Mouse (Mus musculus) Patski (cell line): ENCODE measurements at regions not wholly inside any gene's neighbourhood (a gene's known extent, or its start where the extent isn't known, plus 50 kb on each side); places are given as distances from the start of the nearest gene placed in this dataset.

Experiments
- ATAC-seq: fragments of 100-300 bp; one replicate; pipeline ENCODE4 v1.8.0; 2021
- CTCF ChIA-PET: fragments of 350-600 bp; sonication (Branson Sonifier 250); formaldehyde crosslinking; loops from one replicate; lab custom pipeline; 2022; ENCODE audit warnings: inconsistent platforms; lab: Charles Lee
- POLR2A ChIA-PET: fragments of 350-600 bp; sonication (Branson Sonifier 250); formaldehyde crosslinking; loops from one replicate; lab custom pipeline; 2022; ENCODE audit warnings: antibody characterized with exemption, inconsistent platforms; lab: Charles Lee
- DNase-seq: peaks from one replicate; pipeline ENCODE4 v3.0.0-alpha.2; 2011; ENCODE audit warnings: low read depth, low spot score
- H3K27me3 ChIP-seq: fragments of 371-371 bp; one replicate; pipeline ENCODE4 v1.5.1; 2021
- CTCF ChIP-seq: fragments of 100-300 bp; IDR thresholded peaks from one replicate; pipeline ENCODE4 v1.5.1; 2021
- in situ Hi-C: fragments of 300-500 bp; cut with MboI; formaldehyde crosslinking; loops from 3 replicates; pipeline ENCODE4 v1.11.1; 2018; ENCODE audit warnings: low pct_unique_long_range_greater_than_20kb, mixed read lengths

DNA sequence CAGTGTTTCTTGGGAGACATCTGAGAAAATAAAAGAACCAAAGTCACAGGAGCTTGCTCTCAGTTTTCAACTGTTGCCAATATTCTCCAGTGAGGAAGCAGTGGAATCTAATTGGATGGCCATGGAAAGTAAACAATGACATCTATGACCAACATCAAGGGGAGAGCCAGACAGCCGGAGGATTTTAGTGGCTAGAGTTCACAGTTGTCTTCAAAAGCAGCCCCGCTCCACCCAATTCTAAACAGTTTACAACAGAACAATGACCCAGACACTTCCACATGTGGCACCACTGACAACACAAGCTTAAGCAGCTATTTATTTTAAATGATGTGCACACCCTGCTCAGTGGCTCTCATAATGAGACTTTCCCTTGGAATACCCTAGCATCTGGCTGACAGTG, 317.5 kb upstream of the Isx start:
- in situ Hi-C loops, result no loop called here
- H3K27me3 ChIP-seq, result no peaks in the 10 kb centered on the region
- ATAC-seq (no peak), DNase-seq (no peak)
- TF ChIP-seq CTCF, result no peak
- ChIA-PET POLR2A (no interaction called here), CTCF (no interaction called here)

DNA sequence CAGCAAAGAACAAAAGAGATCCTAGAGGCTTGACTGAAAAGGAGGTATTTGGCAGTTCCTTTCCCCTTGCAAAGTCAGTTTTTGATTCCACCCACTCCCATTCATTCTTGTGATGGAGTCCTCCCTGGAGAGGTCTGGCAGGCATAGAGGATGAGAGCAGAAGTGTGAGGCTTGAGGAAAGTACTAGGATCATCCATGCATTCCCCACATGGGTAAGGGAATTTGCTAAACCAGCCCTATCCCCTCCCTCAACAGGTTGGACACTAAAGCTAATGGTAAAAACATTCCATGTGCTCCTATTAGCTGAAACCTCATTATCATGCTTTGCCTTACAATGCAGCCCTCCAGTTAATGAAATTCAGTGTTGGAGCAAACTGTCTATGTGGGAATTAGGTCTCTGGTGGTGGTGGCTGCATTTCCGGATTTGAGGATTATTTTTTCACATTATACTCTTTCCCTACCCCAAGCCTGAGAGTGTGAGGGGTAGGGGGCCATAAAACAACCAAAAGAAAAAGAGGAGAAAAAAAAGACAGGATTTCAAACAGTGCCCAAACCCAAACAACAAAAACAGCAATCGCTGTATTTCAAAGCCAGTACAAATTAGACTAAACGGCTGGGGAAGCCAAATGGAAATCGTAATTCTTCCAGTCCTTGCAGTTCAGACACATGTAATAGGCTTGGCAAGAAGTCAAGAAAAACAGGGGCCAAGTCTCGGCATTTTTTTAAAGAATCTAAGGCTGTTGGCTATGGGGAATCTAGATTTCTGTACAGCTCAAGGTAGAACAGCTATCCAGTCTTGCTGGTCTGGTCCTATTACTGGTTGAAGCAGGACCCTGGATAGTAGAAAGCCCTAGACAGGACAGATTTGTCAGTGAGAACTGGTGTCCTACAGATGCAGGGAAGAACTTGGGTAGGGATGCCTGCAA, 315.2 kb upstream of the Isx start:
- in situ Hi-C loops, result no loop called here
- TF ChIP-seq CTCF, result no peak
- CTCF ChIA-PET, result no interaction called here
- POLR2A ChIA-PET, result no interaction called here
- no peaks in the 10 kb centered on the region for H3K27me3 ChIP-seq
- ATAC-seq, result peak; percentile 35
- no peak for DNase-seq

DNA sequence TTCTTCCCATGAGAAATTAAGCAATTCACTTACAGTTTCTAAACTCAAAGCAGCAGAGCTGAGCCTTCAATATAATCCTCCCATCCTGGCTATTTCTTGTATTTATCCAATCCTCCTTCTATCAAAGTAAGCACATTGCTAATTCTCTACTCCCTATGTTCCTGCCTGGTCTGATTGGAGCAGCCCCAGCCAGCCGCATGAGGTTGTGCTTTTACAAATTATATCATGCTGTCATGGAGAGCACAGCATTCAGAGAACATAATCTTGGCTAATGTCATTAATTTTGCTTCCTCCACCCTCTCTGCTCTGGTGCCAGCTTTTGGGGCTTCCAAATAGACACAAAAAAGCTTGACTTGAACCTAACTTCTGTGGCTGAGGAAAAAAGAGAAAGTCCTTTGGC, 311.9 kb upstream of the Isx start:
- in situ Hi-C loops, result no loop called here
- no peak for TF ChIP-seq CTCF
- H3K27me3 ChIP-seq, result no peaks in the 10 kb centered on the region
- ATAC-seq, result no peak
- ChIA-PET POLR2A (no interaction called here), CTCF (no interaction called here)
- no peak for DNase-seq
